Mouse (Mus musculus) spleen, postnatal 36 days (tissue): ENCODE data around the gene Rcn3.
"Not testable (repeated sequence)": the region's sequence is repeated elsewhere in the genome, so short reads cannot be mapped to it uniquely, and the experiment has no call there.

ENCODE experiments used
- DNase-seq, 2 experiments: peaks; one replicate each; pipeline ENCODE4 v3.0.0; 2022; ENCODE audit warnings: low spot score in 2 of 2, mixed read lengths in 1 of 2

Gene Rcn3

DNA sequence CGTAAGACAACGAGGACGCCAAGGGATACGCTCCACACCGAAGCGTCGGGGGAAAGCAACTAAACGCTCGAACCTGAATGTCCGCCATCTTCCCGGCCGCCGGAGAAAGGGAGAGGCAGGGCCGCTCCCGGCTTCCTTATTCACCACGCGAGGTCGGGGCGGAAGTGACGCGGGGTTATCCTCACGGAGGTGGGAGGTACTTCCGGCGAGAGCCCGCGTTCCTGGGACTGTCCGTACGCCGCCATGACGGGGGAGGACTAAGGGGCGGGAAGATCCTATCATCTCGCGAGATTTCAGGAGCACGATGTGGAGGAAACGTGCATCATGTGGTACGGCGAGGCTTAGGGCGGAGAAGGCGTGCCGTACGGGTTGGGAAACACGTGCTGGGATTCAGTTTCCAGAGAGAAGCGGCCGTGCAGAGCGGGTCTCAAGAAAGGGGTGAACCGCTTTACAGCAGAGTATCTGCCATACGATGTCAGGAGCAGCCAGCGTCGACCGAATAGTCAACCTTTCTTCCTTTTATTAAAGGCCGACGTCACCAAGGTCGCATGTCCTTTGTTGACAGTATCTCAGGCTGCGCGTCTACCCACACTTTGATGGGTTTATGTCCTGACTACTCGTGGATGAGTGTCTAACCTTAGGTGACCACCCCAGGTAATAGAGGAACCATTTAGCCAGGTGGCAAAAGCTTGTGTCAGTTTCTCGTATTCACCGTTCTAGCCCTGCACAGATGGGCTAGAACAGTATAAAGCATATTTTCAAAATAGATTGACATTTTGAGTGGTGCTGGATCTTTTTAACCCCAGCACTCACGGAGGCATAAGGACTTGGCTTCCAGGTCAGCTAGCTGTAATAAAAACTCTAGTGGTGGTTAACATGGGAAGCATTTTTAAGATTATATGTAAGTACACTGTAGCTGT, 32.5 kb upstream of the Rcn3 start, which contains the start of gene Rps11:
TSS of gene Rps11 (minus strand) at position 216 of the 920 bp plus-strand sequence.
- DNase-seq, result peak; percentile 99

- peak; percentile 68 to 74 for DNase-seq
Observed at GRCm38 (mm10) chr7:45123186-45123570, 31.2 kb upstream of the Rcn3 start.

DNA sequence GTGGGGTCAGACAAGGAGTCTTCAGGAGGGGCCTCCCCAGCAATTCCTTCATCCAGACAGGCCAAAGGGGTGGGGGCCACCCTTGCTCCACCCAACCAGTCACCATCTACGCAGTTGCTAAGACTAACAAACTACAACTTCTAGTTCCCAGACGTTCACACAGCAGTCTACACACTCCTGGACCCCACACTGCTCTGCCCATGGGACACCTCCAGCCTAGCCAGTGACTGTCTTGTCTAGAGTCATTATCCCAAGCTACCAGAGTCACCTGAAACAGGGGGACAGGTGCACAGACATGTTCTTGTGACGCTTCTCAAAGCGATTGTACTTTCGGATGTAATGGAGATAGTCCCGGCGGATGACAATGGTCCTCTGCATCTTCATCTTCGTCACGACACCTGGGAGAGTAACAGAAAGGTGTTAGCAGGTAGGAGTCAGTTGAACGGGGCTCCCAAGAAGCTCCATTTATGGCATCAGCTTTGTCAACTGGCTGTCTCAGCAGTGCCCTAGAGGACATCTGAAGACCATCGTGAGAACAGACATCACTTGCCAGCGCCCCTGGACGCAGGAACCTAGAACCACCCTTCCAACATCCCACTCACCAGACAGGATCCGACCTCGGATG, 30.7 kb upstream of the Rcn3 start:
- DNase-seq, result no peak

DNA sequence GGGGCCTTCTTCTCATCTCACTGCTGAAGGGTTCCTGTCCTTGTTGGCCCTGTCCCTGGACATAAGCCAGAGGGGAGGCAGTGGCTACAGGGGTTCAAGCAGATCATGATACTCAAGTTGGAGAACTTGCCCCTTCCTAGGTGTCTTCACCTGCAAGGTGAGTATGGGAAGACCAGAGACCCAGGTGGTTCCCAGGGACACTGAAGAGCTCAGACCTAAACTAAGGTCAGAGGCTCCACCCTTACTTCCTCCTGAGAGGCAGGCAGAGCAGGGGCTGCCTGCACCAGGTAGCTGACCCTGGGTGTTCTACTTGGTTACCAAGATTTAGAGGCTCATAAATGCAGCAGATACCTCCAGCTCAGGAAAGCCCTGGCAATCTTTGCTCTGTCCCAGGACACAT, 29.9 kb upstream of the Rcn3 start:
- DNase-seq, result peak; percentile 46 to 52

- DNase-seq, result peak; percentile 94 to 96
Observed at GRCm38 (mm10) chr7:45121404-45121803, 29.4 kb upstream of the Rcn3 start.

DNA sequence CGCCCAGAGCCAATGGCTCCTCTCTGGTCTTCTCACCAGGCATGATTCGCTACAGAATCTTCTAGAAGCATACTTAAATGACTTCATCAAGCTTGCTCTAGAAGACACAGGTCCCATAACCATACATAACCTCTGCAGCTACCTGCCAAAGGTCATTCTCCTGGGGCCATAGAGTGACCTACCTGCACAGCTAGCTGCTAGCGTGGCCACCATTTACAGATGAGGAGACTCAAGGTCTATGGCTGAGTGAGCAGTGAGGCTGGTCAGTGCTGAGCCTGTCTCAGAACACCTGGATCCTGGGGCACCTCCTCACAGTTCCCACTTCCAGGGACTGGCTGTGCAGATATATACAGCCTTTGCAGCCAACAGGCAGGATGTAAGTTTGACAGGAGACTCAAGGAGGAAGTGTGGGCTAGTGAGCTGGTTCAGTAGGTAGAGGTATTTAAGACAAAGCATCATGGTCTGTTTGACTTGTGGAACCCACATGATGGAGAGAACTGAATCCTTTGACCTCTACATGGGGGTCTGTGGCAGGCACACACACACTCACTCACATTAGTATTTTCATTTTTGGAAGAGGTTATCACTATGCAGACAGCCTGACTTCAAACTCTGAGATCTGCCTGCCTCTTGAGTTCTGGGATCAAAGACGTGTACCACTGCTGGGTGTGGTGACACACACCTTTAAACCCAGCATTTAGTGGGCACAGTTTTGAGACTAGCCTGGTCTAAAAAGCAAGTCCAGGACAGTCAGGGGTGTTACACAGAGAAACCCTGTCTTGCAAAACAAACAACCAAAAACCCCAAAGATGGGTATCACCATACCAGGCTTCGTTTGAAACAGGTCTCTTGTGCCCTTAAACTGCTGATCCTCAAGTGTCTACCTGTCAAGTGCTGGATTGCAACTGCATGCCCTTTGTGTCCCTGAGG, 28.0 kb upstream of the Rcn3 start:
- DNase-seq, result peak; percentile 65 to 67

DNA sequence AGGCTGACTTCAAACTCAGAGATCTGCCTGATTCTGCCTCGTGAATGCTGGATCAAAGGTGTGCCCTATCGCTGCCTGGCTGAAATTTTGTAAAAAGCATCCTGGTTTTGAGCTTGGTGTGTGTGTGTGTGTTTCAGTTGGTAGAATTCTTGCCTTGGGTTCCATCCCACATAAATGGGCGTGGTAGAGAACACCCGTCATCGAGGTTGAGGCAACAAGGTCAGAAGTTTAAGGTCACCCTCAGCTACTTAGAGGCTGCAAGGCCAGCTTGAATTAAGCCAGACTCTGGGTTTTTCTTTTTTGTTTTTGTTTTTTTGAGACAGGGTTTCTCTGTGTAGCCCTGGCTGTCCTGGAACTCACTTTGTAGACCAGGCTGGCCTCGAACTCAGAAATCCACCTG, 26.3 kb upstream of the Rcn3 start:
- DNase-seq, result no peak

GRCm38 (mm10) chr7:45117566-45117965, 25.5 kb upstream of the Rcn3 start:
- DNase-seq, result peak; percentile 64 to 71

DNA sequence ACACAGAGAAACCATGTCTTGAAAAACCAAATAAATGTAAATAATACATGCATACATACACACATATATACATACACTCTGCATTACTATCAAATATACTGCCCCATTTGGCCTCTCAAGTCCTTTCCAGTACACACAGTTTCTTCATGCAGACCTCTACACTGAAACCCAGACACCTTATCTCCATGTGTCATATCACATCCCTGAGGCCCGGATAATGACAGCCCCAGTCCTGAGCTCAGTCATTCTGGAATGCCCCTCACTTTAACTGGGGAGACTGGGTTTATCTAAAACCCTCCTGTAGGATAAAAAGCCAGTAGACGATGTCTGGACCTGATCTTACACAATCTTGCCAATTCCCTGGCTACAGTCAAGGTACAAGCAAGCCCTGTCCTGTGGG, 21.5 kb upstream of the Rcn3 start:
- no peak for DNase-seq

GRCm38 (mm10) chr7:45112529-45112928, 20.5 kb upstream of the Rcn3 start:
- DNase-seq, result no peak

DNA sequence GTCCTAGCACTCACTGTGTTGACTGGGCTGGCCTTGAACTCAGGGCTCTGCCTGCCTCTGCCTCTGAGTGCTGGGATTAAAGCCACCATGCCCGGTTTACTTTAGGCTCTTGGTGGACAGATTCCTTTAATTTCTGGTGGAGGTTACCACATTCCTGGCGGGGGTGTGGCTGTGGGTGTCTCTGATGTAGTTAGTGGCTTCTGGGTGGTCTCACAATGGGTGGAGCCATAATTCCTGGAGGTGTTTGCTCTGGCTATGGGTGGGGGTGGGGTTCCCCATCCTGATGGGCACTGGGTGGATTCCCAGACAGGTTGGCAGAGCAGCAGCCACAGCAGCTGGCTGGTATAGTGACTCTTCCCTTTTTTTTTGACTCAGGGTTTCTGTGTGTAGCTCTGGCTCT, 19.9 kb upstream of the Rcn3 start:
- DNase-seq, result no peak

DNA sequence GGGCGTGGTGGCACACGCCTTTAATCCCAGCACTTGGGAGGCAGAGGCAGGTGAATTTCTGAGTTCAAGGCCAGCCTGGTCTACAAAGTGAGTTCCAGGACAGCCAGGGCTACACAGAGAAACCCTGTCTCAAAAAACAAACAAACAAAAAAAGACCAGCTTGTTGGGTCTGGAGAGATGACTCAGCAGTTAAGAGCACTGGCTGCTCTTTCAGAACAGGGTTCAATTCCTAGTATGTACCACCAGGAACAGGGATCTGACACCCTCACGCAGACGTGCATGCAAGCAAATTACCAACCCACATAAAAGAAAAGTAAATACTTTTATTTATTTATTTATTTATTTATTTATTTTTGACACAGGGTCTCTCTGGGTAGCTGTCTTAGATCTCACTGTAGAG, 18.1 kb upstream of the Rcn3 start:
- DNase-seq, result not testable (repeated sequence)

DNA sequence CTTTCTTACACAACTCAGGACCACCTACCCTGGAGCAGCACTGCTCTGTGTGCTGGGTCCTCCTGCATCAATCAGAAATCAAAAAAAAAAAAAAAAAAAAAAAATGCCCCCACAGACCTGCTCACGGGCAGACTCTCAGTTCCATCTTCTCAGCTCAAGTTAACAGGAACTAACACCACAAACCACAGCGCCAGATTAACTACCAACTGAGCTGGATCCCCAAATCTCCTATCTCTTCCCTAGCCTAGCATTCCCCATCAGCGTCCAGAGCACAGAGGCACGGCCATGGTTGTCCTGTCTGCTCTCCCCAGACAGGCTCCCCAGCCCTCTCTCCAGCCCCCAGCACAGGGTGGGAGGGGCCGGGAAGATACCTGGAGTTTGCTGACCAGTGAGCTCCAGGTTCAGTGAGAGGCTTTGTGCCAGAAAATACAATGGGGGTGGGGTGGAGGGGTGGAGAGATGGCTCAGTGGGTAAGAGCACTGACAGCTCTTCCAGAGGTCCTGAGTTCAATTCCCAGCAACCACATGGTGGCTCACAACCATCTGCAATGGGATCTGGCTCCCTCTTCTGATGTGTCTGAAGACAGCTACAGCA, 15.1 kb upstream of the Rcn3 start:
- no peak for DNase-seq

- no peak for DNase-seq
Observed at GRCm38 (mm10) chr7:45106441-45106840, 14.4 kb upstream of the Rcn3 start.

GRCm38 (mm10) chr7:45105491-45105890, 13.5 kb upstream of the Rcn3 start:
- no peak for DNase-seq

DNA sequence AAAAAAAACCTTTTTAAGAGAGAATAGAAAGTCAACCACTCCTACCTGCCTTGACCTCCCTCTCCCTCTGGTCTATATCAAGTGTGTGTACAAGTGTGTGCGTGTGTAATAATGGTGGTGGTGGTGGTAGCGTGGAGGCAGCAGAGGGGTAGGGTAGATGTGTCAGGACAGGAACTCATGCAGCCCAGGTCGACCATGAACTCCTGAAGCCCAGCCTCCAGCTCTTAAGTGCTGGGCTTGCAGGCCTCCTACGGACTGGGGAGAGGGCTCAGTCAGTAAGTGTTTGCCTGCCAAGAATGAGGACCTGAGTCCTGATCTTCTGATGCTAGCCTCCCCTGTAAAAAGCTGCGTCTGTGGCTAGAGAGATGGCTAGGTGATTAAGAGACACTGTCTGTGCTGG, 12.9 kb upstream of the Rcn3 start:
- no peak for DNase-seq

DNA sequence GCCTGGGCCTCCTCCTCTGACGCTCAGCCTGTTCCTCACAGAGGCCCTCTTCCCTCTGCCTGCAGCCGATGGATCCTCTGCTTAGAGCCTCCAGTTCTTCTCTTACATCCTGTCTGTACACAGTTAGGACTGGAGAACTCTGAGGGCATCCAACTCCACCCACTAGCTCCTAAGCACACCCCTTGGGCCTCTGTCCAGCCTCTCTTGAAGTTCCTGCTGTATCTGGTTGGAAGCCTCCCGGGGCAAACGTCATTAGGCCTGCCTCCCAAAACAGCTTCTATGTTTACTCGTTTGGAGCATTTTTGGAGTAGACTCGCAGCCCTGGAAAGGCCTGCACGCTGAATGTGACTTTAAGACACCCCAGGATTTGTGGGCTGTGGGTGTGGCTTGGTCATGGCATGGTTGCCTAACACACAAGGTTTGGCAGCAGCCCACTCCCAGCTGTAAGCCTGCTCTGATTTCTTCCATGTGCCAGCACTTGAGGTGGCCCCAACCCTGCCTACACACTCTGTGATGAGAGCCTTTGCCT, 11.7 kb upstream of the Rcn3 start, which contains the start of gene Fcgrt:
TSS of gene Fcgrt (minus strand) at position 200 of the 529 bp plus-strand sequence.
- DNase-seq, result peak; percentile 58 to 60

DNA sequence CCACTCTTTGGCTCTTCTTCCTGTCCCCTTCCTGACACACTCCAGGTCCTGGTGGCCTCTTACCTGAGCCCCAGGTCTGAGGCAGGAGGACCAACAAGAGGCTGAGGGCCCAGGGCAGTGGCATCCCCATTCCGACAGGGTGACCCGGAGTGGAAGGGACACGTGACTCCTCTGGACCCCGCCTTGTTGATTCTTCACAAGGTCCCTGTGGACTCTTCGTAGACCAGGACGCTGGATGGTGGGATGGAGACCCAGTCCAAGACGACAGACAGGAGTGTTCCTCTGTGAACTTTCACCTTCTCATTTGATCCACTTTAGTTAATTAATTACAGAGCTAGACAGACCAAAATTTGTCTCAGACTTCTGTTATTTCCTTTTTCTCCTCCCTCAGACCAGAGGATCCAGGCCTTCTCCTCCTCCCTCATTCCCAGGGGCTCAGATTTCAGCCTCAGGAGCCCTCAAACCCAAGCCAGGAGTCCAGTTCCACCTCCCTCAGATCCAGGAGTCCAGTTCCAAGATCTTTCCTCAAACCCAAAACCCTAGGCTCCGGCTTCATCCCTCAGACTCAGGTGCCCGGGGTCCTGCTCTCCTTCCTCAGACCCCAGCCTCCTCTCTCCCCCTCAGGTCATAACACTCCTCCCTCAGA, 11.0 kb upstream of the Rcn3 start:
- DNase-seq, result no peak

DNA sequence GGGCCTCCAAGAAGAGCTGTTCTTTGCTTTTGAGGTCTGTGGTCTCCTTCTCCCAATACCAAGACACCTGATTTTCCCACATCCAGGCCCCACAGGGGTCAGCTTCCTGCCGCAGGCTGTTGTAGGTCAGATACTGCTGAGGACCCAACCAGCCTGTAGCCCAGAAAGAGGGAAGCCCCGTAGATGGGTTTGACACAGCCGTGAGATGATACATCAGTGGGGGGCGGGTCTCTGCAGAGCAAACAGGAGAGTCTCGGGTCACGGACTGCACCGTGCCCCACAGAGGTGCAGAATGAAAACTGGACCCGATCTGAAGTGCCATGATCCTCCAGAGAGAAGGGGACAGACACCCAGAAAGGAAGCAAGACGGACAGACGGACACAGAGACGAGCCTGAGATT, 10.4 kb upstream of the Rcn3 start:
- no peak for DNase-seq

DNA sequence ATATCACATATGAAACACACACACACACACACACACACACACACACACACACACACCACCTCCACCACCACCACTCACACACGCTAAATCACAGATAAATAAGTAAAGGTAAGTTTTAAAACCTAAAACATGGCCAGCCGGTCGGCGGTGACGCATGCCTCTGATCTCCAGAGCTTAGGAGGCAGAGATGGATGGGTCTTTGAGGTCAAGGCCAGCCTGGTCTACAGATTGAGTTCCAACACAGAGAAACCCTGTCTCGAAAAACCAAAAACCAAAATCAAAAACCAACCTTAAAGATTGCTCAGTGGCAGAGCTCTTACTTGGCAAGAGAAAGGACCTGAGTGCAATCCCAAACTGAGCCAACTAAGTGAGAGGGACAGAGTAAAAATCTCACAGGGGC, 8.0 kb upstream of the Rcn3 start:
- no peak for DNase-seq
